Mouse (Mus musculus): ENCODE results near the gene Rpl9.

The Rpl9 gene

GRCm38 (mm10) chr5:65390648-65391644, at the start of gene Rpl9, which contains the start of gene Lias:
Gene Rpl9 (minus strand): TSS chr5:65391444.
Gene Lias (plus strand): TSS chr5:65391497.
- peak; percentile 97 to 98 for DNase-seq

- no peak for DNase-seq
Observed at GRCm38 (mm10) chr5:65438041-65438440, 46.8 kb upstream of the Rpl9 start.

DNA sequence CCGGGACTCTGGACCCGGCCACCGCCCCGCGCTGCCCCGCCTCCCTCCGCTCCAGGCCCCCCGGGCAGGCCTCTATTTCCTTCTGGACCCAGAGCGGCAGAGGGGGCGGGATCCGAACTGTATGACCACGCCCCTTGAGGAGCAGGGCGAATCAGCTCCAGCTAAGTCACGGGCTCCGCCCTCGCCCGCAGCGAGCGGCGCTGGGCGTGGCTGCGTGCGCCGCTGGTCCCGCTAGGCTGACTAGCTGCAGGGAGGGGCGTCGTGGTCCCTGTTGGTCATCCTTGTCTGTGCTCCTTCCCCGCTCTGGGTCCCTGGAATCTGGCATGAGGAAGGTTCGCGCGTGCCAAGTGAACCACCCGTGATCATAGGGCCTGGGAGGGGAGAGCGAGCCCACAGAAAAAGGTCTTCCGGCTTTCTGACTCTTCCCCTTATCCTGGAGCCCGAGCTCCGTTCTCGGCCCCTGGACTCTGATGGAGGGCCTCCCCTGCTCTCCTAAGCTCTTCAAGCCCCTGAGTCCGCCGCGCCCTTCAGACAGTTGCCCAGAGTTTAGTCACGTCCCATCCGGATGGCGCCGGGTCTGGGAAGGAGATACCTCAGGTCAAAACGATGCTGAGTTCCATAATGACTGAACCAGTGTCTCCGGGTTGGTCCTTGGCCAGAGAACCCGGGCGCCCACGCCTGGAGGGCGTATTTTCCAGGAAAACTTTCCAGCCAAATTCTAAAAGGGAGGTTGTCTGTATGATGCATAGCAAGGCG, 44.7 kb upstream of the Rpl9 start, which contains the start of gene Ugdh:
Gene Ugdh, minus strand, starts transcription at position 144 of the 756 bp plus-strand sequence.
- DNase-seq = peak; percentile 99

DNA sequence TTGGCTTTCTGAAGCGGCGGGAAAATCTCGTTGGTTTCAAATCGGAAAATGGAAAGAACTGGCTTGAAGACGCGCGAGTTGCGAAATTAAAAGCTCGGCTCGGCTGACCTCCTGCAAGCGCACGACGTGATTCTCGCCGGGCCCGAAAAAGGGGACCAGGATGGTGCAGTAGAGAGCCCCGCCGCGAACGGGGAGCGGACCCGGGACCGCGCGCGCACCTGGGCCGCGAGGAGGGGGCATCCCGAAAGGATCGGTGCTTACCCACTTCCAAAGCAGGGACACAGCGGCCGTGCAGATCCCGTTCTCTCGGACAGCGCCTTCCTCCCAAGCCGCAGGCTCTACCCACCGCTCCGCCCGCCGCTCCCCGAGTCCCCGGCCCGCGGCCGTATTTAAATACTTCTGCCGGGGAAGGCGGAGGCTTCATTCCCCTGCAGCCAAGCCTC, 44.1 kb upstream of the Rpl9 start:
- DNase-seq = no peak

- DNase-seq = no peak
Observed at GRCm38 (mm10) chr5:65434471-65435362, 43.5 kb upstream of the Rpl9 start.

DNA sequence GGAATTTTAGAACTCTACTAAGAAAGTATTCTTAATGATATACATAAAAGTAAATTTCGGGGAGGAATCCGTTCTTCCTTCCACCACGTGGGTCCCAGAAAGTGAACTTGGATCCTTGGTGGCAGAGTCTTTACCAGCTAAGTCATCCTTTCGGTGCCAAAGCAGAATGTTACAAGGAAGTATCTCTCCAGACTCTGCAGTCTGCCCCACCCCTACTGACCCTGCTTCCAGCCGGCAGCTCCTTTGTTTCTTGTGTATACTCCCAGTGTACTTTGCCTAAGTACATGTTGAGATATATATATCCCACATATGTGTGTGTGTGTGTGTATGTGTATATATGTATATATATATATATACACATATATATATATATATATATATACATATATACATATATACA, 38.2 kb upstream of the Rpl9 start:
- DNase-seq = no peak

DNA sequence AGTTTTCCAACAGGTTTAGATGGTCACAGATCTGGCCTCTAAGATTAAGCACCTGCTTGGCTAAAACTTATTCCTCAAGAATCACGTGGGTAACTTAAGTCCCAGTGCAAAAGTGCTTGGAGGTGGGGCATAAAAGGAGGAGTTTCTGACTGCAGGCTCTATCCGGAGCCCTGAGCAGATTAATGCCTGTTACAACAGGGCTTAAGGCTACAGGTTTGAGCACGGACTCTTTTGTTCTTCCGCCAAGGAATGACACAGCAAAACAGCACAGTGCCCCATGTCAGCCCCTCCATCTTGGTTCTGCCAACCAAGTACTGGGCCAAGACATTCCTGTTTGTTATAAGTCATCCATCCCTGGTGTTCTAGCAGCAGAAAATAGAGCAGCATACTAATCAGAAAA, 37.1 kb upstream of the Rpl9 start:
- peak; percentile 47 to 61 for DNase-seq

- DNase-seq = no peak
Observed at GRCm38 (mm10) chr5:65425251-65425650, 34.0 kb upstream of the Rpl9 start.

- peak; percentile 46 to 64 for DNase-seq
Observed at GRCm38 (mm10) chr5:65424215-65424614, 33.0 kb upstream of the Rpl9 start.

DNA sequence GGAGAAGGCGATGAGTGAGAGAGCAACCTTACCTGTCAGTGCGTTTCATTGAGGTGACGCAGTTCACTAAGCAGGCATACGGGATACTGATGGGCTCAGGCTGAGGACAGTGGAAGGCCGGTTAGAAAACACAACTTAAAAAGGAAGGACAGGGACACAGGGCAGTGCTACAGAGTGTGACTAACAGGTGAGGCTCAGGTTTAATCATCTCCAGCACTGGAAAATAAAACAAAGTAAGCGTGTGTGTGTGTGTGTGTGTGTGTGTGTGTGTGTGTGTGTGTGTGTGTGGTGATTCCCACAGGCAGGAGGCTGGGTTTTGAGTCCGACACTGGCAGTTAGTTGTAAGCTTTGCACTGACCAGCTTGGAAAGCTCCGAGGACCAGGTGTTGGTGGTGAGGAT, 31.6 kb upstream of the Rpl9 start:
- peak; percentile 22 to 43 for DNase-seq

DNA sequence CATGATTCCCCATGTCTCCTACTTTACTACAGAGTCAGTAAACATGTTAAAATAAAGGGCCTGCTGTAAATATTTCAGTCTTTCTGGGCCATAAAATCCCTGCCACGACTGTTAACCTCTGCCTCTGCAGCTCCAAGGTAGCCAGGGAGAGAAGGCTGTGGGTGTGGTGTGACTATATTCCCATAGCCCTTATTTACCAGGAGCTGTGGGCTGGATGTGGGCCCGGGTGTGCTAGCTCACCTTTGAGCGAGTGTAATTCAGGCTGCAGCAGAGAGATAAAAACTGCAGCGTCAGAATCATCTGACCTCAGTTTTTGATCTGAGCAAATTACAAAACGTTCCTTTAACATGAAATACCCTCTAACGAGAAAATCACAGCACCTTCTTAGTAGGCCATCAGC, 29.6 kb upstream of the Rpl9 start:
- DNase-seq = no peak

DNA sequence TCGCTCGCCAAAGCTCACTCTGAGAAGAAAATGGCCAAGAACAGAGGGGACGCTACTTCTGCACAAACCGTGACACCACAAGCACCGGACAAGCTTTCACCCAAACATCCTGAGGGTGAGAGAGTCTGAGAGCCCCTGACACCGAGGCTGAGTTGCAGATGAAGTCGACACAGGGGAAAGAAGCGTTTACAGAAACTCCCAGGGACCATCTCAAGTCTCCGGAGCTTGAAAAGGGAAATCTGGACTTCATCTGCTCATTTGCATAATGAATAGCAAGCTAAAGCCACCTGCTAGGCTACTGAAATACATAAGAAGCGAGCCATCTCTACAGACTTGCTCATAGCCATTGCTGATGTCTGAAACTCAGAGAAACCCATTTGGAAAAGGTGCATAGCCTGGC, 27.9 kb upstream of the Rpl9 start:
- no peak for DNase-seq

- DNase-seq = no peak
Observed at GRCm38 (mm10) chr5:65415653-65416458, 24.6 kb upstream of the Rpl9 start.

- DNase-seq = no peak
Observed at GRCm38 (mm10) chr5:65407989-65408388, 16.7 kb upstream of the Rpl9 start.

- DNase-seq = peak; percentile 83 to 91
Observed at GRCm38 (mm10) chr5:65401251-65401994, 10.2 kb upstream of the Rpl9 start.

GRCm38 (mm10) chr5:65394425-65394824, 3.2 kb upstream of the Rpl9 start:
- DNase-seq = no peak

- no peak for DNase-seq
Observed at GRCm38 (mm10) chr5:65391753-65392152, 509 bp upstream of the Rpl9 start.

GRCm38 (mm10) chr5:65387008-65387867, 4.0 kb downstream of the Rpl9 start:
- DNase-seq = no peak

GRCm38 (mm10) chr5:65385704-65386103, 5.5 kb downstream of the Rpl9 start:
- no peak for DNase-seq

GRCm38 (mm10) chr5:65374746-65375145, 16.5 kb downstream of the Rpl9 start:
- no peak for DNase-seq
